Mouse (Mus musculus) spleen, adult 2 months (tissue): ENCODE data around the gene Gm3115. TPM values are rescaled to one million over a fixed set of nuclear protein-coding genes. Genes with fewer than 3 reads are reported as not detected.
"Not testable (repeated sequence)": the region's sequence is repeated elsewhere in the genome, so short reads cannot be mapped to it uniquely, and the experiment has no call there.

Experiments used
- DNase-seq, 2 experiments: peaks; one replicate each; pipeline versions ENCODE4 v3.0.0 to v3.0.0-alpha.2; 2012 to 2021; ENCODE audit warnings: low spot score in 2 of 2, low read depth in 1 of 2
- H3K27ac ChIP-seq: fragments of 200-500 bp; 2 replicates; pipeline ENCODE4 v1.5.1; 2012; ENCODE audit warnings: low read length, inconsistent platforms; ENCODE audit not compliant: insufficient read depth
- H3K27me3 ChIP-seq: fragments of 200-500 bp; 2 replicates; pipeline ENCODE4 v1.6.1; 2012; ENCODE audit warnings: mild to moderate bottlenecking, moderate library complexity, low read length, inconsistent platforms; ENCODE audit not compliant: control insufficient read depth, insufficient read depth
- H3K36me3 ChIP-seq: fragments of 200-500 bp; 2 replicates; pipeline ENCODE4 v1.6.1; 2012; ENCODE audit warnings: mild to moderate bottlenecking, low read length, inconsistent platforms; ENCODE audit not compliant: control insufficient read depth, insufficient read depth
- H3K4me1 ChIP-seq: fragments of 200-500 bp; 2 replicates; pipeline ENCODE4 v1.6.1; 2011; ENCODE audit warnings: inconsistent platforms; ENCODE audit not compliant: control insufficient read depth, insufficient read depth, insufficient read length
- H3K4me3 ChIP-seq: fragments of 200-500 bp; 2 replicates; pipeline ENCODE4 v1.5.1; 2011; ENCODE audit warnings: mild to moderate bottlenecking, inconsistent platforms; ENCODE audit not compliant: insufficient read depth, insufficient read length; ENCODE audit errors: extremely low read depth
- WGBS: fragments of 180-500 bp; shearing (Covaris S2); methylation state at CpG from one replicate; pipeline ENCODE4 v1.1.7; 2018; 5-methylcytosine and 5-hydroxymethylcytosine counted together
- polyA plus RNA-seq: library from polyadenylated mRNA; depleted of rRNA; stranded (reverse); fragments of >200 nt; gene quantifications from 2 replicates; pipeline ENCODE4 v1.2.3, GENCODE M21; 2012; rRNA removed

Gm3115 gene
- not detected in 2 replicates for polyA plus RNA-seq

- H3K4me3 ChIP-seq, H3K27ac ChIP-seq, H3K4me1 ChIP-seq, DNase-seq, H3K36me3 ChIP-seq, H3K27me3 ChIP-seq: not testable (repeated sequence)
- 53% methylated on average over 3 of the region's 3 CpGs for WGBS
Observed at GRCm38 (mm10) chr14:4083820-4084219, at the start of gene Gm3115. Gene Gm3115, plus strand, starts transcription at chr14:4084120.

- H3K4me3 ChIP-seq, H3K4me1 ChIP-seq, H3K36me3 ChIP-seq, H3K27ac ChIP-seq, DNase-seq, H3K27me3 ChIP-seq: not testable (repeated sequence)
- WGBS, result 8% methylated on average over 36 of the region's 37 CpGs
Observed at GRCm38 (mm10) chr14:4110426-4110825, 26.5 kb downstream of the Gm3115 start, which contains the start of gene Gm8108. Gene Gm8108, plus strand, starts transcription at chr14:4110526.

DNA sequence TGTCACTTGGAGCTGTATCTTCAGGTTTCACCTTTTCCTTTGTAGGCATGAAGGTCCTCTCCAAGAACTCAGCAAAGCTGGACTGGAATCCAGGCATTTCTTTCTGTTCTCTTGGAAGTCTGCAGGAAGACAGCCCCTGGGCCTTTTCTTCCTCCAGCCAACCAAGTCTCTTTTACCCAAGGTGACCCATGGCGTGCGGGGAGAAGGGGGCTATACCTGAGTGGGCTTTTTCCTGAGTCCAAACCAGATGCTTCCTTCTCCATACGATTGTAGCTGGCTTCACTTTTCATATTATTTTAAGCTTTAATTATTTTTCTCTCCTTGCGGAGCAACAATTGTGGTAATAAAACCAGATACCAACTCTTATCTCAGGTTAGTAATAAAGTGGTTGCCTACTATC, 57.7 kb downstream of the Gm3115 start:
- H3K4me3 ChIP-seq, H3K27ac ChIP-seq, DNase-seq, H3K36me3 ChIP-seq, H3K27me3 ChIP-seq, H3K4me1 ChIP-seq: not testable (repeated sequence)
- WGBS, result 83% methylated on average over 4 of the region's 4 CpGs

Other genes starting within 250 kb of the Gm3115 start
- not detected in 2 replicates for gene Gm3033, start 237.9 kb upstream of the Gm3115 start, polyA plus RNA-seq
- gene Gm2916, start 199.9 kb upstream of the Gm3115 start, polyA plus RNA-seq, result not detected in 2 replicates
- gene Gm3029, start 152.4 kb upstream of the Gm3115 start, polyA plus RNA-seq, result not detected in 2 replicates
- not detected in 2 replicates for gene Gm3095, start 120.6 kb upstream of the Gm3115 start, polyA plus RNA-seq
- not detected in 2 replicates for gene Gm3099, start 85.7 kb upstream of the Gm3115 start, polyA plus RNA-seq
- 0.05 TPM in 1 of 2 replicates, not detected in the other for gene Gm5796, start 60.2 kb upstream of the Gm3115 start, polyA plus RNA-seq
- gene Gm8108, start 26.4 kb downstream of the Gm3115 start, polyA plus RNA-seq, result not detected in 2 replicates
- not detected in 2 replicates for gene Gm3127, start 80.9 kb downstream of the Gm3115 start, polyA plus RNA-seq
- gene Gm2974, start 98.5 kb downstream of the Gm3115 start, polyA plus RNA-seq, result not detected in 2 replicates
- not detected in 2 replicates for gene Gm3138, start 165.5 kb downstream of the Gm3115 start, polyA plus RNA-seq
- gene Gm3149, start 233.2 kb downstream of the Gm3115 start, polyA plus RNA-seq, result not detected in 2 replicates